In the genomic region with DNA sequence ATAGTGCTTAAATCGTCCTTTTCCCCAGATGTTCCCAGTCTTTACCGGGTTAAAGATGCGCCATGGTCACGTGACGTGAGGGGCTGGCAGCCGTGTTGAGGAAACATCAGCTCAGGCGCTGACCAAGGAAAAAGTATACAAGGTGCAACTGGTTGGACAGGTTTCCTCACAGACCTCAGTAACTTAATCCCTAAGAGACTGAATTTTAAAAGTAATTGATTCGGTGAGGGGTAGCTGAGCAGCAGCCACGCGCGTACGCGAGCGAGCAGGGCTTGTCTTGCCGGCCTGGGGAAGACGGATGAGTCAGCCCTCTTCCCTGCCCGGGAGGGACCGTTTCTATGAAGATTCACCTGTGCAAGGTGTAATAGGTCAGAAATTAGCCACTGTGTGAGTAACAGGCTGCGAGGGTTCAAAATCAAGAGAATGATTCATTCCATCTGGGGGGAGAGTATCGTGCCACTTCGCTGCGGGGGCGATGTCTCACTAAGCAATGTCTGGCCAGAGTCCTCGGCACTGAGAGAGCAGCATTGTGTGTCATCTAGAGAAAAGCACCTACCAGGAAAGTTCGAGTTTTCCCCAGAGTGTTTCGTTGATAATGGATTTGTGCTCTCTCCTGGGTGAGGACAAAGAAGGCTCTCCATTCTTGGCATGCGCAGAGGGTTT, we compare ENCODE assay signal across 8 mouse cellular contexts. TPM values are rescaled to one million over a fixed set of nuclear protein-coding genes. Genes with fewer than 3 reads are reported as not detected.
A peak's percentile ranks its signal among the peaks of the same experiment; 100 is the strongest.
DNase-seq lines count a peak whose midpoint lies in the region; ATAC-seq and TF ChIP-seq lines count a peak whose summit lies in the region.

No protein-coding gene starts in this region.

- no peaks in the 10 kb centered on the region for H3K36me3 ChIP-seq in thymus, adult 2 months (ENCODE audit: control insufficient read depth, insufficient read depth, low read length)
- no peaks in the 10 kb centered on the region for H3K36me3 ChIP-seq in midbrain, embryonic 14.5 days (ENCODE audit: control insufficient read depth, insufficient read depth, low read length)

- H3K9me3 ChIP-seq in midbrain, embryonic 14.5 days (ENCODE audit: control insufficient read depth, low read length), result no peaks in the 10 kb centered on the region

- H3K27ac ChIP-seq in thymus, adult 2 months (ENCODE audit: control insufficient read depth, insufficient read depth, low read length), result no peak overlapping the region
- peak overlapping the region; percentile 21; the same call in 1 of the 2 replicates for H3K27ac ChIP-seq in midbrain, embryonic 14.5 days (replicated peaks; ENCODE audit: low read depth, low read length)

- H3K9ac ChIP-seq in midbrain, embryonic 14.5 days (replicated peaks; ENCODE audit: low read length), result peak overlapping the region; percentile 38

- H3K4me2 ChIP-seq in midbrain, embryonic 14.5 days (ENCODE audit: low read length), result peak overlapping the region; percentile 55

- no peaks in the 10 kb centered on the region for H3K27me3 ChIP-seq in thymus, adult 2 months (ENCODE audit: control insufficient read depth, insufficient read depth, low read length)
- H3K27me3 ChIP-seq in midbrain, embryonic 14.5 days (ENCODE audit: control insufficient read depth, insufficient read depth, low read length), result no peaks in the 10 kb centered on the region

- TF ChIP-seq CTCF in thymus, adult 2 months (IDR thresholded peaks at IDR 0.05; ENCODE audit: borderline replicate concordance, control insufficient read depth, extremely low read depth, insufficient read depth, low read length, poor library complexity), result no peak

- no peak for TF ChIP-seq POLR2A in thymus, adult 2 months (IDR thresholded peaks at IDR 0.05; ENCODE audit: control insufficient read depth, extremely low read depth, insufficient read depth, low read length, poor library complexity)

- no peak for ATAC-seq in midbrain, embryonic 14.5 days (ENCODE audit: low FRiP score, low TSS enrichment)

- 85% methylated on average over 27 of the region's 27 CpGs for WGBS in thymus, adult 2 months
- WGBS in midbrain, embryonic 14.5 days, result 45% methylated on average over 27 of the region's 27 CpGs

- H3K4me3 ChIP-seq in thymus, adult 2 months (ENCODE audit: control insufficient read depth, insufficient read depth, low read length), result 0 out of 2 replicates have a peak overlapping the region, but pooled peaks have one; percentile 23
- H3K4me3 ChIP-seq in midbrain, embryonic 14.5 days (replicated peaks; ENCODE audit: low read depth, low read length), result peak overlapping the region; percentile 31

- DNase-seq in adrenal gland, adult (ENCODE audit: inconsistent age in 2 of 2, low spot score in 1 of 2), result peak; percentile 30 to 41
- no peak for DNase-seq in adrenal gland, adult 18-20 months (ENCODE audit: low spot score in 2 of 2)
- no peak for DNase-seq in thymus, adult 2 months
- DNase-seq in thymus, adult 18-20 months, result no peak
- peak; percentile 52 for DNase-seq in kidney, postnatal 10 days
- DNase-seq in midbrain, embryonic 14.5 days, result peak; percentile 71
- no peak for DNase-seq in cerebellum, adult 18-20 months
- DNase-seq in T-cell, adult 2 months (ENCODE audit: low spot score), result no peak

- peaks cover 26% of the 10 kb centered on the region for H3K4me1 ChIP-seq in thymus, adult 2 months (replicated peaks; ENCODE audit: control insufficient read depth, insufficient read depth, low read length)
- peaks cover 12% of the 10 kb centered on the region for H3K4me1 ChIP-seq in midbrain, embryonic 14.5 days (ENCODE audit: control insufficient read depth, insufficient read depth, low read length)

RNA-seq across cellular contexts. Expression of a gene that starts 26.1 kb away (rescaled TPM):
- total RNA-seq in adrenal gland, adult 18-20 months (2021), result not detected
- 29.3 and 37.4 TPM in 2 replicates for polyA plus RNA-seq in thymus, adult 2 months (2012; rRNA removed)
- polyA plus RNA-seq in midbrain, embryonic 14.5 days (2014; fragmentation: Nextera tagmentation; extraction: Ambion mirVana), result 3.0 and 3.8 TPM in 2 replicates

Comparison
In these comparisons a context has a peak if more than half of its experiments do, and no peak if none do; other contexts are left out.
1. DNase-seq: peak in adrenal gland, adult (2 of 2), kidney, postnatal 10 days (single experiment) and midbrain, embryonic 14.5 days (single experiment); none in adrenal gland, adult 18-20 months (0 of 2), thymus, adult 2 months (single experiment), thymus, adult 18-20 months (0 of 2), cerebellum, adult 18-20 months (0 of 2) and T-cell, adult 2 months (single experiment).